Mouse (Mus musculus): ENCODE results near the gene Snorc. TPM values are rescaled to one million over a fixed set of nuclear protein-coding genes. Genes with fewer than 3 reads are reported as not detected.

Gene Snorc
- not detected for polyA plus RNA-seq (2015; fragmentation: Illumina TruSeq; extraction: RNeasy Lipid Tissue Mini Kit (QIAGEN cat#74804); ENCODE audit: insufficient read depth, low replicate concordance)

GRCm38 (mm10) chr1:87469971-87470370 is at the start of gene Snorc:
Gene Snorc, plus strand, starts transcription at chr1:87470271.

GRCm38 (mm10) chr1:87509561-87510165 is 39.6 kb downstream of the Snorc start, which contains the start of gene Neu2:
Gene Neu2, plus strand, starts transcription at chr1:87509889.

Other genes starting within 250 kb of the Snorc start
- gene Efhd1, start 205.9 kb upstream of the Snorc start, polyA plus RNA-seq (2015; fragmentation: Illumina TruSeq; extraction: RNeasy Lipid Tissue Mini Kit (QIAGEN cat#74804); ENCODE audit: insufficient read depth, low replicate concordance) = 21.4 TPM
- gene Gigyf2, start 143.3 kb upstream of the Snorc start, polyA plus RNA-seq (2015; fragmentation: Illumina TruSeq; extraction: RNeasy Lipid Tissue Mini Kit (QIAGEN cat#74804); ENCODE audit: insufficient read depth, low replicate concordance) = 70.9 TPM
- not detected for gene Kcnj13, start 75.5 kb upstream of the Snorc start, polyA plus RNA-seq (2015; fragmentation: Illumina TruSeq; extraction: RNeasy Lipid Tissue Mini Kit (QIAGEN cat#74804); ENCODE audit: insufficient read depth, low replicate concordance)
- gene Neu2, start 39.6 kb downstream of the Snorc start, polyA plus RNA-seq (2015; fragmentation: Illumina TruSeq; extraction: RNeasy Lipid Tissue Mini Kit (QIAGEN cat#74804); ENCODE audit: insufficient read depth, low replicate concordance) = not detected
- gene Ngef, start 103.6 kb downstream of the Snorc start, polyA plus RNA-seq (2015; fragmentation: Illumina TruSeq; extraction: RNeasy Lipid Tissue Mini Kit (QIAGEN cat#74804); ENCODE audit: insufficient read depth, low replicate concordance) = 0.08 TPM
- gene Inpp5d, start 150.0 kb downstream of the Snorc start, polyA plus RNA-seq (2015; fragmentation: Illumina TruSeq; extraction: RNeasy Lipid Tissue Mini Kit (QIAGEN cat#74804); ENCODE audit: insufficient read depth, low replicate concordance) = 125 TPM